Mouse (Mus musculus) c-Kit-positive CD71-negative TER-119-negative erythroid progenitor cells, embryonic 14.5 days (primary cell): ENCODE results near the gene Pth2.

Source experiments
- DNase-seq: peaks from one replicate; pipeline ENCODE4 v3.0.0-alpha.2; 2013; ENCODE audit warnings: low read depth

Gene Pth2

GRCm38 (mm10) chr7:45196994-45197393 is 16.2 kb downstream of the Pth2 start:
- no peak for DNase-seq

DNA sequence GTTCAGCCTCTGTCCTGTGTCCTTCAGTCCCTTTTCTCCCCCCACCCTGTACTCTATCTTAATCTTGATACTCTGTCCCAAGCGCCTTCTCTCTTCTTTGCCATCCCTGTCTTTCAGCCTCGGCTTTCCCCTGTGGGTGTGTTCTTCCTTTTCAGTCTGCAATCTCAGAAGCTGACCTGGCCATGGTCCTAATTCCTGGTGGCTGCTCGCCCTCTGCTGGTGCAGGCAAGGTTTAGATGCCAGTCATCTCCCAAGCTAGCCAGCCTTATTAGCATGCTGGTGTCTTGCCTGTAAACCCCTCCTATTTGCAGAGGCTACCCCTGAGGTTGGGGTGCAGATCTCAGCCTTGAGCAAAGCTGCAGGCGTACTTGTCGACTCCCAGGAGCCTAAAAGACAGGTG is 17.6 kb downstream of the Pth2 start:
- no peak for DNase-seq

- no peak for DNase-seq
These were observed 18.2 kb downstream of the Pth2 start for GRCm38 (mm10) chr7:45198961-45199360.

- no peak for DNase-seq
These were observed 21.9 kb downstream of the Pth2 start for GRCm38 (mm10) chr7:45202654-45203053.

DNA sequence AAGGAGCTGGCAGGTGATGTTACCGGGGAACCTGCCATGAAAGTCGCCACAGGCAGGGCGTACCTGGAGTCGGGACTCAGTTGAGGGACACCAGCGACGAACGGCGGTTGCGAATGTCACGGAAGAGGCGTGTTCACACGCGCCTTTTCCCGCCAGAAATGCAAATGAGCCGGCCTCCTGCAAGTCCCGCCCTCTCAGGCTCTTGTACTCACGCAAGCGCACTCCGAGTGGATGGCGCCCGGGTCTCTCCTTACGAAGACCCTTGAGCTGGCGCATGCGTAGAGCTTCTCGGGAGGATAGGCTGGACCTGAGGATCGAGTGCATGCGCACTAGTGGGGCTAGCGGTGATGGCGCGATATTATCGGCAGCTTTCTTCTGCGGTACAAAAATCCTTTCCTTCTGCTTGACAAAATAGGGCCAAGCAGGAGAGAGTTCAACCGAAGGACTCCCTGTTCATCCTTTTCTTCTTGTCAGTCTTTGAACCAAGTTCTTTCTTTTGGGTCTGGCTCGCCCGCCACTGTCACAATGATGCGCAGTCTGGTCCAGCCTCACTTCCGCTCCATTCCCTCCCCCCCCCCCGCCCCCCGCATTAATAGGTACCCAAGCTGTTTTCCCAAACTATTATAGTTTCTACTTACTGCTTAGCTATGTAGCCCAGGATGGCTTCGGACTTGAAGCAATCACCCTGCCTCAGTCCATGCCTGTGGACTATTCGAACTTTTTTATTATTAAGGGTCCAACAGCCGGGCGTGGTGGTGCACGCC is 23.8 kb downstream of the Pth2 start, which contains the start of gene Ccdc155:
TSS of gene Ccdc155 (minus strand) at position 513 of the 764 bp plus-strand sequence.
- DNase-seq = peak; percentile 96

- no peak for DNase-seq
These were observed 27.5 kb downstream of the Pth2 start for GRCm38 (mm10) chr7:45208260-45208659.

GRCm38 (mm10) chr7:45211070-45211469 is 30.3 kb downstream of the Pth2 start:
- no peak for DNase-seq

- DNase-seq = peak; percentile 57
These were observed 31.1 kb downstream of the Pth2 start, which contains the start of gene Dkkl1 for GRCm38 (mm10) chr7:45211851-45212251. Gene Dkkl1, minus strand, starts transcription at chr7:45212147.

- DNase-seq = no peak
These were observed 31.6 kb downstream of the Pth2 start for GRCm38 (mm10) chr7:45212356-45212755.

DNA sequence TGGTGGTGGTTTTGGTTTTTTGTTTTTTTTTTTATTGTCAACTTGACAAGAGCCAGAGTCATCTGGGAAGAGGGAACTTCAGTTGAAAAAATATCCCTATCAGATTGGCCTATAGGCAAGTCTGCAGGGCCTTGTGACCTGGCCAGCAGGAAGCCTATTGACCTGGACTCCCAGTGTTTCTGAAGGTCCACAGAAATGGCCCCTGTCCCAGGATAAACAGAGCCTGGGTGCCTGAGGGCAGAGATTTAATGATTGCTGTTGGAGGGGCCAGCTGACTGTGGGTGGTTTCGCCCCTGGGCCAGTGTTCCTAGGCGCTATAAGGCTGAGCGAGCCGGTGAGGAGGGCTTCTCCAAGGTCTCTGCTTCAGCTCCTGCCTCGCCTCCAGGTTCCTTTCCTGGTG is 32.9 kb downstream of the Pth2 start:
- no peak for DNase-seq

GRCm38 (mm10) chr7:45215673-45216441 is 35.1 kb downstream of the Pth2 start, which contains the start of gene Tead2:
Gene Tead2, plus strand, starts transcription at chr7:45215753.
- DNase-seq = no peak

DNA sequence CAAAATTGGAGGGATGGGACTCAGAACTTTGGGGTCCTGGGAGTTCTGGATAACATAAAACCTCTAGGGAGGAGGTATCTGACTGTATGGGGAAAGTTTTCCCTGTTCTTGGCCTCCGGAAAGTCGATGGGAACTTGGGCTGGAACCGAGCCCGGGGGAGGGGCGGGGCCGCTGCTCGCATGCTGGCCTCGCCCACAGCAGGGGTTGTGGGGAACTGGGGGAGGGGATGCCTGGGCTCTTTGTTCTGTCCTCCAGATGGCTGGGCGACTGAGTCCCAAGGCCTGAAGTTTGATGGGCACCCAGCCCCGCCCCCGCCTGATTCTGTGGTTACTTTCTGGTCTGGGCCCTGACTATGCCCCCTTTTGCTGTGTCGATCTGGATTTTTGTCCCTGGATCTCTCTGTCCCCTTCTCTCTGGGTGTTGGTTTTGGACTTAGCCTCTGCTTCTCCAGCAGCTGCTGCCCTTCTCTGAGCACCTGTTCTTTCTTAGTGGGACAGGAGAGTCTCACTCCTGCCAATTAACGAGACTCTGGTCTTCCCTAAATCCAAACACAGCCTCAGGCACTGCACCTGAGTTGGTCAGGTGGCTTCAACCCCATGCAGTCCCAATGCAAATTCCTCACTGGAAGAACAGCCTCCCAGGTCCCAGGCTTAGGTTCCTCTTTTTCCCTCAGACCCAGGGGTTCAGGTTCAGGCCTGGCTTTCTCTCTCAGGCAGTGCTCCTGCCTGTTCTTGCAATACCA is 35.8 kb downstream of the Pth2 start:
- DNase-seq = no peak

- DNase-seq = no peak
These were observed 40.9 kb downstream of the Pth2 start for GRCm38 (mm10) chr7:45221680-45222079.

DNA sequence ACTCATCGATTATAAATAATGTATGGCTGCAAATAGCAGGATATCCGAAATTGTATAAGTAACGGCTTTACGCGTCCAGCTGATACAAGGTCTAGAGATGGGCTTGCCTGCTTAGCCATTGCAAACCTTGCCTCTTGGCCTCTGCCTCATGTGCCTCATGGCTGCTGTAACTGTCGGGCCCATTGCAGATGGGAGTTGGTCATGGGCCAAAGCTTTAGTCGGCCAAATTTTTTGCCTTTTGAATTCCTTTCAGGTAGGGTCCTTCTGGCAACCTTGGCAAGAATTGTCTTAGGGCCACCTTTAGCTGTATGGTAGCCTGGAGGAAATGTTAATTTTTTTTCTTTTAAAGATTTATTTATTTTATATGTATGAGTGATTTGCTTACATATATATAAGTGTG is 44.0 kb downstream of the Pth2 start:
- no peak for DNase-seq

DNA sequence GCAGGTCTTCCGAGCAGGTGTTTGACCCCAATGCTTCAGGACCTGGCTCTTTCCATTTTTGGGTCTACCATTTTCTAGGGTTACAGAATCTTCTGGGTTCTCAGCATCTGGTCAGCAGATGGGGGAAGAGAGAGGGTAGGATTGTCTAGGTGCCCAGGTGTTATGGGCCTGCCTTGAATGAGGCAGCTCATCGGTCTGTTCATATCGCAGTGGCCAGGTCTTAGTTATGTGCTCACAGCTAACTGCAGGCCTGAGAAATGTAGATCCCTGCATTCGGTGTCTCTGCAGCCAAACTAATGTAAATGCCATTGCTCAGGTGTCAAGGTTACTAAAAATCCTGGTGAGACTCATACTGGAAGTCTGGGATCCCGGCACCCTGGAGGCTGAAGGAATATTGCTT is 45.6 kb downstream of the Pth2 start:
- no peak for DNase-seq

DNA sequence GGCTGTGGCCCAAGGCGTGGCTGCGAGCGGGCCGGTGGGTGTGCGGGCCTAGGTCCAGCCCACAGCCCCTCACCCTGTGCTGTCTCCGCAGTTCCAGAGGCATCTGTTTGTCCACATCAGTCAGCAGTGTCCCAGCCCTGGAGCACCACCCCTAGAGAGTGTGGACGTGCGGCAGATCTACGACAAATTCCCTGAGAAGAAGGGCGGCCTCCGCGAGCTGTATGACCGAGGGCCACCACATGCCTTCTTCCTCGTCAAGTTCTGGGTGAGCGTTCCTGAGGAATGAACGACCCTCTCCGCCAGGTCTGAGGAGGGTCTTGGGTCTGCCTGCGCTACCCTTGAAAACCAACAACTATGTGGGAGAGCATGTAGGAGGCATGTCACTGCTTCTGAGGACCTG is 47.8 kb downstream of the Pth2 start:
- no peak for DNase-seq

- DNase-seq = no peak
These were observed 48.3 kb downstream of the Pth2 start for GRCm38 (mm10) chr7:45229046-45229445.

DNA sequence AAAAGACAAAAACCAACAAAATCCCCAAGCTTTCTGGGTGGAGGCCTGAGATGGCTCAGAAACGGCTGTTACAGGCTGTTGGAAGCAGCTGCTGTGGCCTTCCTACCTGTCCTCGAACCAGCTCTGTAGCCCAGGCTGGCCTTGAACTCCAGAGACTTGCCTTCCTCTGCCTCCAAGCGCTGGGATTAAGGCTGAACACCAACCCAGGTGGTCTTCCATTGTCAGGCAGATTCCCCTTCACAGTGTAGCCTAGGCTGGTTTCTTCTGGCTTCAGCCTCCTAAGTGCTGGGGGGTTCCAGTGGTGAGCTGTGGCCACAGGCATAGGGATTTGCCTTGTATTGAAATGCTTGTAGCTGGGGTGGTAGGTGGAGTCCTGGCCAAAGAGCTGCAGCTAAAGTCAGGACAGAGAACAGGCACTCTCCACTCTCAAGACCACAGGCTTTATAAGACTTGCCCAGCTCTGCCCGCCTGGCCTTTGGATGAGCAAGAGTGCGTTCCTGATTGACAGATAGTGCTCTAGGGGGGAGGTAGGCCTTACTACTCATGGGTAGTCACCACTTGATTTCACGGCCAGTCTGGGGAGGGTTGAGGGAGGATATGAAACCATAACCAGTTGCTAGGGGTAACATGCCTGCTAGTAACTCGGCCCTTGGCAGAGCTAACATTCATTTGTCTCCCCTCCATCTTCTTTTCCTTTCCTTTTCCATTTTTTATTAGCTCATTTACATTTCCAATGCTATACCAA is 48.8 kb downstream of the Pth2 start:
- DNase-seq = no peak

DNA sequence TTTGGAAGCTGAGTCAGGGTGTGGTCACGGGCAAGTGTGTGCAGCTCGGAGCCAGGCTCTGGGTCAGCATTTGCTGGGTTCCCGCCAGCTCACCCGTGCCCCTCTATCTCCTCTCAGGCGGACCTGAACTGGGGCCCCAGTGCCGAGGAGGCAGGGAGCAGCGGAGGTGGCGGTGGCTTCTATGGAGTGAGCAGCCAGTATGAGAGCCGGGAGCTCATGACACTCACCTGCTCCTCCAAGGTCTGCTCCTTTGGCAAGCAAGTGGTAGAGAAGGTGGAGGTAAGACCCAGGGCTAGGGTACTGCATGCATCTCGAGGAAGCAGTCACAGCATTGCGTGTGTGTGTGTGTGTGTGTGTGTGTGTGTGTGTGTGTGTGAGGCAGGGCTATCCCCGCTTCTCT is 50.4 kb downstream of the Pth2 start:
- DNase-seq = no peak
